ENCODE assay signal across 9 mouse cellular contexts in the genomic region with DNA sequence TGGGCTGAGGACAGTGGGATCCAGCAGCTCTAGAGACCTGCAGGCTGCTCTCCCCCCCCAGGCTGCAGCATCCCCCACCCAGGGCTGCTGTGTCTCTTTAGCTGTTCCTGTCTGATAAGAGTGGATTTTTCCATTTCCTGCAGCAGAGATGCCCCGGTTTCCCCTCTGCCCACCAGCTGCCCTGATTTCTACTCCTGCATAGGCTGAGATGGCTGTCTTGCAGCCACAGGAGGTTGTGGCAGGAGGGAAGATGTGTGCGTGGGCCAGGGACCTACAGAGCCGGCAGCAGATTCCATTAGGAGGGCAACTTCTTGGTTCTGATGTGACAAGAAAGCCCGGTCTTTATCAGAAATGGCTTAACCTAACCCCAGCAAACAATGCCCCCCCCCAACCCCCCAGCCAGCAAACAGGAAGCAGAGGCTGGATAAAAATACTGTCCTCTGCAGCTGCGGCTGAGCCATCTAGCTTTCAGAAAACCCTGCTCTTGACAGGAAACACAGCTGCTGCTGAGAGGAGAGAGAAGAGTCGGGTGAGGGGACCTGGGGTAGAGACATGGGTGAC. TPM values are rescaled to one million over a fixed set of nuclear protein-coding genes. Genes with fewer than 3 reads are reported as not detected.
DNase-seq lines count a peak whose midpoint lies in the region; ATAC-seq lines count a peak whose summit lies in the region.
"Had no signal": no experiment of that assay in that cellular context is flagged by ENCODE, and none has a peak within 500 bp of the region (broad histone marks: within the 10 kb centered on the region; RNA-seq: fewer than 3 reads in every experiment).

No protein-coding gene starts in this region.

- 9% methylated on average over 6 of the region's 6 CpGs for WGBS in heart, embryonic 15.5 days
- WGBS in liver, embryonic 16.5 days (ENCODE audit: insufficient replicate concordance) = 4% methylated on average over 6 of the region's 6 CpGs

- no peak overlapping the region for H3K4me3 ChIP-seq in heart, embryonic 15.5 days
- no peak overlapping the region for H3K4me3 ChIP-seq in liver, embryonic 16.5 days (ENCODE audit: low read depth, low read length)
- H3K4me3 ChIP-seq: neural tube, embryonic 13.5 days had no signal

- H3K27ac ChIP-seq in heart, embryonic 15.5 days = peak overlapping the region; percentile 66
- no peak overlapping the region for H3K27ac ChIP-seq in liver, embryonic 16.5 days (ENCODE audit: low read length)
- H3K27ac ChIP-seq: neural tube, embryonic 13.5 days had no signal

- 0 out of 2 replicates have a peak, but pooled peaks have one; percentile 14 for ATAC-seq in heart, embryonic 15.5 days (replicated peaks; ENCODE audit: insufficient number of reproducible peaks, insufficient read depth, low FRiP score, low read depth)
- peak; percentile 37 for ATAC-seq in liver, embryonic 16.5 days (ENCODE audit: low read depth)
- ATAC-seq in erythroid progenitor cell, adult 5-6 weeks (replicated peaks; ENCODE audit: low FRiP score, poor library complexity, severe bottlenecking) = no peak
- ATAC-seq in erythroblast, adult 5-6 weeks (replicated peaks; ENCODE audit: low FRiP score, poor library complexity, severe bottlenecking) = no peak

- DNase-seq in heart, postnatal 14 days = no peak
- peak; percentile 64 for DNase-seq in 416B (ENCODE audit: low read depth)
- DNase-seq in T-cell, adult 2 months (ENCODE audit: low spot score) = peak; percentile 76
- DNase-seq in embryo, embryonic 10.5 days (ENCODE audit: low spot score) = no peak

- H3K9me3 ChIP-seq in heart, embryonic 15.5 days (replicated peaks) = no peaks in the 10 kb centered on the region
- no peaks in the 10 kb centered on the region for H3K9me3 ChIP-seq in liver, embryonic 16.5 days (replicated peaks; ENCODE audit: control insufficient read depth, low read length)
- H3K9me3 ChIP-seq: neural tube, embryonic 13.5 days had no signal

- intact Hi-C loops in heart, postnatal 14 days (cut with DNase I) = no loop called here

- H3K27me3 ChIP-seq in heart, embryonic 15.5 days = no peaks in the 10 kb centered on the region
- H3K27me3 ChIP-seq in liver, embryonic 16.5 days (ENCODE audit: control insufficient read depth, insufficient read depth, low read depth, low read length) = no peaks in the 10 kb centered on the region
- H3K27me3 ChIP-seq: neural tube, embryonic 13.5 days had no signal

- no peaks in the 10 kb centered on the region for H3K36me3 ChIP-seq in heart, embryonic 15.5 days
- H3K36me3 ChIP-seq in liver, embryonic 16.5 days (ENCODE audit: control insufficient read depth, insufficient read depth) = no peaks in the 10 kb centered on the region
- H3K36me3 ChIP-seq: neural tube, embryonic 13.5 days had no signal

- peaks cover 19% of the 10 kb centered on the region for H3K4me1 ChIP-seq in heart, embryonic 15.5 days (replicated peaks)
- H3K4me1 ChIP-seq in liver, embryonic 16.5 days (ENCODE audit: control insufficient read depth, low read depth, low read length) = no peaks in the 10 kb centered on the region

- no peak overlapping the region for H3K9ac ChIP-seq in heart, embryonic 15.5 days
- H3K9ac ChIP-seq in liver, embryonic 16.5 days (ENCODE audit: low read depth, low read length) = no peak overlapping the region
- H3K9ac ChIP-seq: neural tube, embryonic 13.5 days had no signal

- peak overlapping the region; percentile 20 for H3K4me2 ChIP-seq in heart, embryonic 15.5 days
- no peak overlapping the region for H3K4me2 ChIP-seq in liver, embryonic 16.5 days (ENCODE audit: low read depth, low read length)
- H3K4me2 ChIP-seq: neural tube, embryonic 13.5 days had no signal

RNA-seq across cellular contexts. Expression of gene Fam83d, which starts 44.8 kb away (rescaled TPM):
- polyA plus RNA-seq in heart, embryonic 15.5 days (2015; fragmentation: Nextera tagmentation; extraction: Ambion mirVana) = 52.3 and 53.3 TPM in 2 replicates
- 1 to 10 TPM; 2.7 to 3.9 TPM for total RNA-seq in heart, postnatal 14 days (2021)
- polyA plus RNA-seq in liver, embryonic 16.5 days (2015; fragmentation: Nextera tagmentation; extraction: Ambion mirVana) = 15.4 and 16.1 TPM in 2 replicates
- 24.3 and 33.2 TPM in 2 replicates for total RNA-seq in erythroid progenitor cell, adult 5-6 weeks (2015; ENCODE audit: low replicate concordance)
- total RNA-seq in erythroid progenitor cell, adult 5-6 weeks (2017; ENCODE audit: low replicate concordance) = 26.9 and 28.9 TPM in 2 replicates
- 0.96 and 3.8 TPM in 2 replicates for total RNA-seq in erythroblast, adult 5-6 weeks (2015; ENCODE audit: low replicate concordance)
- total RNA-seq in erythroblast, adult 5-6 weeks (2017; ENCODE audit: low replicate concordance) = 2.1 and 4.5 TPM in 2 replicates

RNA-seq across cellular contexts. Expression of gene Ppp1r16b, which starts 57.9 kb away (rescaled TPM):
- polyA plus RNA-seq in heart, embryonic 15.5 days (2015; fragmentation: Nextera tagmentation; extraction: Ambion mirVana) = 5.2 and 6.8 TPM in 2 replicates
- 10 to 100 TPM; 17.0 to 20.2 TPM for total RNA-seq in heart, postnatal 14 days (2021)
- polyA plus RNA-seq in liver, embryonic 16.5 days (2015; fragmentation: Nextera tagmentation; extraction: Ambion mirVana) = 1.6 TPM in 2 replicates
- total RNA-seq in erythroid progenitor cell, adult 5-6 weeks (2015; ENCODE audit: low replicate concordance) = 1.4 and 2.5 TPM in 2 replicates
- 1.7 and 2.3 TPM in 2 replicates for total RNA-seq in erythroid progenitor cell, adult 5-6 weeks (2017; ENCODE audit: low replicate concordance)
- not detected in 2 replicates for total RNA-seq in erythroblast, adult 5-6 weeks (2015; ENCODE audit: low replicate concordance)
- total RNA-seq in erythroblast, adult 5-6 weeks (2017; ENCODE audit: low replicate concordance) = 0.14 TPM in 1 of 2 replicates, not detected in the other

Comparison
In these comparisons a context has a peak if more than half of its experiments do, and no peak if none do; other contexts are left out.
1. ATAC-seq: peak in heart, embryonic 15.5 days (single experiment) and liver, embryonic 16.5 days (single experiment); none in erythroid progenitor cell, adult 5-6 weeks (single experiment) and erythroblast, adult 5-6 weeks (single experiment).
2. DNase-seq: peak in 416B (single experiment) and T-cell, adult 2 months (single experiment); none in heart, postnatal 14 days (0 of 2) and embryo, embryonic 10.5 days (single experiment).
3. RNA of gene Fam83d, which starts 44.8 kb away (total RNA-seq): 24.3 to 33.2 TPM in erythroid progenitor cell, adult 5-6 weeks; 0.96 to 4.5 TPM in erythroblast, adult 5-6 weeks and 2.7 to 3.9 TPM in heart, postnatal 14 days; every median in the first group is over 4 times any median in the second.
4. RNA of gene Ppp1r16b, which starts 57.9 kb away (total RNA-seq): 17.0 to 20.2 TPM in heart, postnatal 14 days; 1.4 to 2.5 TPM in erythroid progenitor cell, adult 5-6 weeks and 0.14 TPM in erythroblast, adult 5-6 weeks; every median in the first group is over 4 times any median in the second.